Mouse (Mus musculus) bone marrow macrophage, adult 2 months (primary cell): ENCODE results near the gene Scp2d1. TPM values are rescaled to one million over a fixed set of nuclear protein-coding genes. Genes with fewer than 3 reads are reported as not detected.
"Not testable (repeated sequence)": the region's sequence is repeated elsewhere in the genome, so short reads cannot be mapped to it uniquely, and the experiment has no call there.

Experiments
- H3K27ac ChIP-seq: 2 replicates; pipeline ENCODE4 v1.5.1; 2012; ENCODE audit warnings: low read depth, low read length; ENCODE audit not compliant: insufficient read depth
- H3K4me1 ChIP-seq: 2 replicates; pipeline ENCODE4 v1.6.1; 2012; ENCODE audit warnings: low read length; ENCODE audit not compliant: control insufficient read depth, insufficient read depth
- H3K4me3 ChIP-seq: 2 replicates; pipeline ENCODE4 v1.5.1; 2012; ENCODE audit warnings: mild to moderate bottlenecking, low read length, moderate library complexity; ENCODE audit not compliant: insufficient read depth
- CTCF ChIP-seq: IDR thresholded peaks from 2 replicates; pipeline ENCODE4 v1.5.1; 2012; ENCODE audit warnings: low read depth, mild to moderate bottlenecking, low read length, moderate library complexity
- POLR2A ChIP-seq: IDR thresholded peaks from 2 replicates; pipeline ENCODE4 v1.6.1; 2012; ENCODE audit warnings: mild to moderate bottlenecking, low read depth, low read length, borderline replicate concordance
- polyA plus RNA-seq: library from polyadenylated mRNA; stranded (reverse); fragments of >200 nt; gene quantifications from 2 replicates; pipeline ENCODE4 v1.2.4, GENCODE M21; 2012; ENCODE audit not compliant: missing spikeins, insufficient read depth, insufficient read length

Scp2d1 gene
- not detected in 2 replicates for polyA plus RNA-seq

GRCm38 (mm10) chr2:144823356-144823755, at the start of gene Scp2d1:
Gene Scp2d1 (plus strand): TSS chr2:144823656.
- H3K27ac ChIP-seq, H3K4me3 ChIP-seq: not testable (repeated sequence)

GRCm38 (mm10) chr2:144774636-144775160, 48.8 kb upstream of the Scp2d1 start:
- no peak overlapping the region for H3K27ac ChIP-seq
- no peaks in the 10 kb centered on the region for H3K4me1 ChIP-seq
- no peak overlapping the region for H3K4me3 ChIP-seq
- TF ChIP-seq CTCF (no peak), POLR2A (no peak)

More at GRCm38 (mm10) chr2:144823356-144823755, at the start of gene Scp2d1:
- H3K4me1 ChIP-seq, result not testable (repeated sequence)

GRCm38 (mm10) chr2:144775626-144776025, 47.8 kb upstream of the Scp2d1 start:
- TF ChIP-seq CTCF (no peak), POLR2A (no peak)
- Histone ChIP-seq H3K4me3 (no peak overlapping the region), H3K27ac (no peak overlapping the region), H3K4me1 (no peaks in the 10 kb centered on the region)

- Histone ChIP-seq H3K4me1 (no peaks in the 10 kb centered on the region), H3K27ac (no peak overlapping the region), H3K4me3 (no peak overlapping the region)
- no peak for TF ChIP-seq POLR2A
- TF ChIP-seq CTCF, result no peak
Observed at GRCm38 (mm10) chr2:144779263-144779662, 44.2 kb upstream of the Scp2d1 start.

GRCm38 (mm10) chr2:144780731-144781130, 42.7 kb upstream of the Scp2d1 start:
- TF ChIP-seq CTCF, result no peak
- TF ChIP-seq POLR2A, result no peak
- no peak overlapping the region for H3K27ac ChIP-seq
- H3K4me3 ChIP-seq, result no peak overlapping the region
- H3K4me1 ChIP-seq, result no peaks in the 10 kb centered on the region

- Histone ChIP-seq H3K4me1 (no peaks in the 10 kb centered on the region), H3K27ac (no peak overlapping the region)
- no peak for TF ChIP-seq CTCF
- no peak for TF ChIP-seq POLR2A
Observed at GRCm38 (mm10) chr2:144781871-144782270, 41.6 kb upstream of the Scp2d1 start.

GRCm38 (mm10) chr2:144782481-144782880, 41.0 kb upstream of the Scp2d1 start:
- Histone ChIP-seq H3K4me1 (no peaks in the 10 kb centered on the region), H3K4me3 (no peak overlapping the region), H3K27ac (no peak overlapping the region)
- no peak for TF ChIP-seq CTCF
- TF ChIP-seq POLR2A, result no peak

More at GRCm38 (mm10) chr2:144781871-144782270, 41.6 kb upstream of the Scp2d1 start:
- H3K4me3 ChIP-seq, result no peak overlapping the region

- no peak overlapping the region for H3K4me3 ChIP-seq
- no peaks in the 10 kb centered on the region for H3K4me1 ChIP-seq
- H3K27ac ChIP-seq, result no peak overlapping the region
- TF ChIP-seq CTCF (no peak), POLR2A (no peak)
Observed at GRCm38 (mm10) chr2:144783190-144783589, 40.3 kb upstream of the Scp2d1 start.

GRCm38 (mm10) chr2:144783831-144784230, 39.6 kb upstream of the Scp2d1 start:
- Histone ChIP-seq H3K27ac (no peak overlapping the region), H3K4me3 (no peak overlapping the region), H3K4me1 (no peaks in the 10 kb centered on the region)
- TF ChIP-seq POLR2A (no peak), CTCF (no peak)

GRCm38 (mm10) chr2:144791671-144792294, 31.7 kb upstream of the Scp2d1 start:
- no peak overlapping the region for H3K4me3 ChIP-seq
- no peak overlapping the region for H3K27ac ChIP-seq
- no peaks in the 10 kb centered on the region for H3K4me1 ChIP-seq
- TF ChIP-seq POLR2A, result no peak
- TF ChIP-seq CTCF, result no peak

- Histone ChIP-seq H3K27ac (no peak overlapping the region), H3K4me3 (no peak overlapping the region), H3K4me1 (no peaks in the 10 kb centered on the region)
- TF ChIP-seq CTCF, result no peak
- TF ChIP-seq POLR2A, result no peak
Observed at GRCm38 (mm10) chr2:144797515-144797914, 25.9 kb upstream of the Scp2d1 start.
